Mouse (Mus musculus) lung, embryonic 14.5 days (tissue): Measurements from ENCODE around the gene Ccdc86. TPM values are rescaled to one million over a fixed set of nuclear protein-coding genes. Genes with fewer than 3 reads are reported as not detected.

Source experiments
- ATAC-seq: fragments of 200-750 bp; cut with Nextera tagmentation; 2 replicates; pipeline ENCODE4 v1.8.0; 2017; ENCODE audit warnings: mild to moderate bottlenecking, moderate TSS enrichment, moderate library complexity; ENCODE audit not compliant: insufficient read depth
- DNase-seq: peaks from one replicate; pipeline ENCODE4 v3.0.0-alpha.2; 2015
- H3K27ac ChIP-seq: fragments of 300-500 bp; sonication (generic); 2 replicates; pipeline ENCODE4 v1.5.1; 2014; ENCODE audit warnings: low read depth, mild to moderate bottlenecking, moderate library complexity
- H3K27me3 ChIP-seq: fragments of 300-500 bp; sonication (generic); 2 replicates; pipeline ENCODE4 v1.6.1; 2014; ENCODE audit warnings: low read length, control low read depth; ENCODE audit not compliant: insufficient read depth
- H3K36me3 ChIP-seq: fragments of 300-500 bp; sonication (generic); 2 replicates; pipeline ENCODE4 v1.6.1; 2014; ENCODE audit warnings: control low read depth; ENCODE audit not compliant: insufficient read depth
- H3K4me1 ChIP-seq: fragments of 300-500 bp; sonication (generic); 2 replicates; pipeline ENCODE4 v1.6.1; 2014; ENCODE audit warnings: antibody characterized with exemption, control low read depth; ENCODE audit not compliant: insufficient read depth
- H3K4me2 ChIP-seq: fragments of 300-500 bp; sonication (generic); 2 replicates; pipeline ENCODE4 v1.6.1; 2014; ENCODE audit warnings: mild to moderate bottlenecking
- H3K4me3 ChIP-seq: fragments of 300-500 bp; sonication (generic); 2 replicates; pipeline ENCODE4 v1.5.1; 2014; ENCODE audit warnings: low read depth, low read length
- H3K9ac ChIP-seq: fragments of 300-500 bp; sonication (generic); 2 replicates; pipeline ENCODE4 v1.6.1; 2014
- H3K9me3 ChIP-seq: fragments of 300-500 bp; sonication (generic); 2 replicates; pipeline ENCODE4 v1.6.1; 2016; ENCODE audit warnings: low read depth, low read length, control low read depth
- CTCF ChIP-seq: IDR thresholded peaks from 2 replicates; pipeline ENCODE4 v1.5.1; 2016; ENCODE audit warnings: antibody characterized with exemption, low read depth
- WGBS: fragments of 180-500 bp; shearing (Covaris S2); extraction: QIAGEN DNeasy Blood & Tissue Kit; methylation state at CpG from one replicate; pipeline ENCODE4 v1.1.7; 2014; 5-methylcytosine and 5-hydroxymethylcytosine counted together
- polyA plus RNA-seq: library from polyadenylated mRNA; unstranded; fragments of >200 nt; fragmentation: Nextera tagmentation; extraction: Ambion mirVana; gene quantifications from 2 replicates; pipeline ENCODE4 v1.2.1, GENCODE M21; 2014

The Ccdc86 gene
- polyA plus RNA-seq, 1 experiment from 2014 or later, result 32.7 TPM

DNA sequence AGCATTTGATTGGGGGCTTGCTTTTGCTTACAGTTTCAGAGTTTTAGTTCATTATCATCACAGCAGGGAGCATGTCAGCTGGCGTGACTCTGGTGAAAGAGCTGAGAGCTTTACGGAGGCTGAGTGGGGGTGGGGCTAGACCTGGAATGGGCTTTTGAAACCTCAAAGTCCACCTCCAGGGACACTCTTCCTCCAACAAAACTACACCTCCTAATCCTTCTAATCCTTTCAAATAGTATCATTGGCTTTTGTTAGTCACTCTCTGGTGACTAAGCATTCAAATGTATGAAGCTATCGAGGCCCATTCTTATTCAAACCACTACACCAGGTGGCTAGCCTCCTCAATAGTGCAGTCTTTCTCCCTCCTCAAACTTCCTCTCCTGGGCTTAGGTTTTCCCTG is 23.6 kb upstream of the Ccdc86 start:
- WGBS, result 62% methylated on average over 3 of the region's 3 CpGs
- Histone ChIP-seq H3K4me3 (no peak overlapping the region), H3K9me3 (no peaks in the 10 kb centered on the region; the same call in 1 of the 2 replicates), H3K4me1 (0 out of 2 replicates have a peak, but pooled peaks cover 9% of the 10 kb centered on the region), H3K9ac (no peak overlapping the region), H3K27ac (no peak overlapping the region), H3K36me3 (no peaks in the 10 kb centered on the region), H3K27me3 (no peaks in the 10 kb centered on the region), H3K4me2 (no peak overlapping the region)
- no peak for DNase-seq
- no peak for TF ChIP-seq CTCF
- ATAC-seq, result no peak

DNA sequence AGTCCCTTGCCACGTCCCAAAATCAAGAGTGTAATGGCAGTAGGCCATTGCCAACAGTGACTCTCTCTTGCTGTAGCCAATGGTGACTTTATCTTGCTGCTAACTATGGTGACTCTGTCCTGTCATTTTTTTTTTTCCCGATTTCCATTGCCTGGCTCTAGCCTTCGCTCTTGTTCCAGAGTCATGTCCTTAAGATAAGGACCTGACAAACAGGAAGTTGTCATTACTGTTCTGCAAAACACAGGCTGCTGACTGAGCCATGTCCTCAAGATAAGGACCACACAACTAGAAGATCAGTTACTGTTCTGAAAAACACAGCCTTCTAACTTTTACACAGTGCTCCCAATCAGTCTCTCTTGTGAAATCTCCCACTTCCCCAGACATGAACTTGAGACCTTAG is 21.4 kb upstream of the Ccdc86 start:
- no peaks in the 10 kb centered on the region for H3K27me3 ChIP-seq
- H3K27ac ChIP-seq, result no peak overlapping the region
- ATAC-seq, result no peak
- H3K4me3 ChIP-seq, result no peak overlapping the region
- TF ChIP-seq CTCF, result no peak
- 0 out of 2 replicates have a peak, but pooled peaks cover 9% of the 10 kb centered on the region for H3K4me1 ChIP-seq
- no peak overlapping the region for H3K4me2 ChIP-seq
- no peak for DNase-seq
- H3K36me3 ChIP-seq, result no peaks in the 10 kb centered on the region
- no peak overlapping the region for H3K9ac ChIP-seq
- WGBS, result 43% methylated on average over 3 of the region's 3 CpGs
- no peaks in the 10 kb centered on the region; the same call in 1 of the 2 replicates for H3K9me3 ChIP-seq

DNA sequence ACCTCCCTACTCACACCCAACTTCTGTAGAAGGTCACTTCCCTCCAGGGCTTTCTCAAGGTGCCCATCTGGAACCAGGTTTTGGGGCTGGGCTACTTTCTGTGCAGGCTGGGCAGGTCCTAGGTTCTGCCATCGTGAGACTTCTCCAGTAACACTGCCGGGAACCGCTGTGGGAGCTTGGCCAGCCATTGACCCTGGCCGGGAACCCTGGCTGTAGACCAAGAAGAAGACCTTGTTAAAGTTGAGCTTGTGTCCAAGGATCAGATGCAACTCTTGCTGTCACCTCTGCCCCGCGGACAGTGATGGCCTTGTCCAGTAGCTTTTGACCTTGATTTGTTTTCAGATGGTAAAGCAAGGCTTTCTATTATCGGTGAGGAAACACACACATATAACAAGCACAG is 19.5 kb upstream of the Ccdc86 start:
- Histone ChIP-seq H3K9me3 (no peaks in the 10 kb centered on the region; the same call in 1 of the 2 replicates), H3K36me3 (no peaks in the 10 kb centered on the region), H3K4me1 (no peaks in the 10 kb centered on the region), H3K27ac (no peak overlapping the region), H3K4me2 (no peak overlapping the region), H3K4me3 (no peak overlapping the region), H3K9ac (no peak overlapping the region), H3K27me3 (no peaks in the 10 kb centered on the region)
- WGBS, result 86% methylated on average over 7 of the region's 7 CpGs
- no peak for ATAC-seq
- no peak for TF ChIP-seq CTCF
- DNase-seq, result no peak

DNA sequence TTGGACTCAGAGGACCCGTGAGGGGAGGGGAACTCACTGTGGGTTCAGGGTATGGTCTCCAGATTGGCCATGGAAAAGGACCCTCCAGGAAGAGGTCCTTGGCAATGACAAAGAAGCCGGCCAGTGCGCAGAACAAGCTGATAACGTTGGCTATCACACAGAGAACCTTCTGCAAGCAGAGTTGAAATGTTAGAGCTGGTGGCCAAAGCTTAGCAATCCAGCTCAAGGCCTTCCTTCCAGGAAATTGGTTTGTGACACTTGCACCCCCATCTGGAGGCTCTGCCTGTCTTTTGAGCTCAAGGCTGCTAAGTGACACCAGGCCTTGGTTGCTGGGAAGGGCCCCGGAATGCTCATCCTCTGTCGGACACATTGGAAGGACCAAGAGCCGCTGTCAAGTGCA is 16.7 kb upstream of the Ccdc86 start:
- no peaks in the 10 kb centered on the region for H3K36me3 ChIP-seq
- H3K27ac ChIP-seq, result no peak overlapping the region
- no peaks in the 10 kb centered on the region for H3K27me3 ChIP-seq
- 83% methylated on average over 7 of the region's 7 CpGs for WGBS
- H3K9ac ChIP-seq, result no peak overlapping the region
- ATAC-seq, result no peak
- H3K4me1 ChIP-seq, result no peaks in the 10 kb centered on the region
- no peak for TF ChIP-seq CTCF
- no peak overlapping the region for H3K4me2 ChIP-seq
- no peak for DNase-seq
- no peaks in the 10 kb centered on the region for H3K9me3 ChIP-seq
- H3K4me3 ChIP-seq, result no peak overlapping the region

DNA sequence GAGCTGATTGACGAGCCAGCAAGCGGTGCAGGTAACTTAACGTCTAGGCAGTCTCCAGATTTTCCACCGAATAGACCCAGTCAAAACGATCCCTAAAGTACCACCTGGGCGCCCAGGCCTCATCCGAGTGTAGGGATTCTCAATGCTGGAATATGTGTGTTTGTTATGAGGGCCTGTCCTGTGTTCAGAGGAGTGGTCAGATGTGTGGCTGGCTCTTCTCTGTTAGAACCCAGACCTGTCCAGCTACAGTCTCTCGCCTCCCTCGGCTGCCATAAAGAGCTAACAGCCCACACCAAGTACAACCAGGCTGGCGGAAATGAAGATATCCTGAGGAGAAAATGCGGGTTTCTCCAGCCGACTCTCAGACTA is 10.9 kb upstream of the Ccdc86 start:
- DNase-seq (no peak), ATAC-seq (0 out of 2 replicates have a peak, but pooled peaks have one; percentile 28)
- Histone ChIP-seq H3K4me1 (no peaks in the 10 kb centered on the region), H3K4me3 (no peak overlapping the region), H3K27ac (no peak overlapping the region), H3K9ac (no peak overlapping the region), H3K9me3 (no peaks in the 10 kb centered on the region), H3K36me3 (no peaks in the 10 kb centered on the region), H3K4me2 (no peak overlapping the region), H3K27me3 (no peaks in the 10 kb centered on the region)
- no peak for TF ChIP-seq CTCF
- WGBS, result 35% methylated on average over 12 of the region's 12 CpGs

DNA sequence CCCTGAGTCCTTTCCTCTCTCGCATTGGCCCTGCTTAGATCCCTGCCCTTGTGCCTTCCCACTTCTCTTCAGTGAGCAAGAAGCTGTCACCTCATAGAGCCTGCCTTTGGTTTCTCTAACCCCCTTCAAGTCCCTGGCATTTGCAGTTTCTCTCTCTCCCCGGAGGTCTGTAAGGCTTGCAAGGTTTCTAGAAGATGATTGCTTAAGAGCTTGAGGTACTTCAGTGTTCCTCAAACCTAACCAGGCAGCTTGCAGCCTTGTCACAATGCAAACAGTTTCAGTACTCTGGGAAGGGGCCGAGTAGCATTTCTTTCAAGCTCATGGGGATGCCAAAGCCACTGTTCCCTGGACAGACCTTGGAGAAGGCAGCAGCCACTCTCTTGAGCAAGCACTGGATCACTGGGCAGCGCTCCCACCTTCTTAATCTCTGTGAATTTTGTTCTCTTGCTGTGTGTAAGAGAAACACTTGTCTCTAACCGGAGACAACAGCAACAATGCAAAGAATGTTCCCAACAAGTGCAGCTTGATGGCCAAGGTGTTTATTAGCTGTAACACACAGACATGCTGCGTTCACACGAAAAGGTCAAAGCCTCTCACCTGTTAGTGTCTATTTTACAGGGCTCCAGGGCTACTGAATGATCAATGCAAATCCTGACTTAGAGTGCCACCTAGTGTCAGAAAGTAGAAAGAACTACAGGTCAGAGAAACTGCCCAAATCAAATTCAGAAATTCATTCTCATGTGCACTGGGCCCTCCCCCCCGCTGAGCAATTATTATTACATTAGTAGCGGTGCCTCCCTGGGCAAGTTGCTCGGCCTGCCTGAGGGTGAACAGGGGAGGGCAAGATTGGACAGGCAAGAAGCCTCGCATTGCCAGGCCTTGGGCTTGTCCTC is 10.3 kb upstream of the Ccdc86 start:
- DNase-seq (peak; percentile 91), ATAC-seq (peak; percentile 66)

More for the DNA sequence above, 10.3 kb upstream of the Ccdc86 start:
- H3K36me3 ChIP-seq, result no peaks in the 10 kb centered on the region
- H3K27me3 ChIP-seq, result no peaks in the 10 kb centered on the region
- no peak overlapping the region for H3K27ac ChIP-seq
- no peak overlapping the region for H3K9ac ChIP-seq
- no peaks in the 10 kb centered on the region for H3K9me3 ChIP-seq
- 19% methylated on average over 11 of the region's 11 CpGs for WGBS
- H3K4me2 ChIP-seq, result no peak overlapping the region
- no peaks in the 10 kb centered on the region for H3K4me1 ChIP-seq
- peak; percentile 80 for TF ChIP-seq CTCF
- no peak overlapping the region for H3K4me3 ChIP-seq
